Mouse (Mus musculus): Measurements from ENCODE around the gene Crisp2. TPM values are rescaled to one million over a fixed set of nuclear protein-coding genes. Genes with fewer than 3 reads are reported as not detected.

The Crisp2 gene
- total RNA-seq (2023) = not detected

DNA sequence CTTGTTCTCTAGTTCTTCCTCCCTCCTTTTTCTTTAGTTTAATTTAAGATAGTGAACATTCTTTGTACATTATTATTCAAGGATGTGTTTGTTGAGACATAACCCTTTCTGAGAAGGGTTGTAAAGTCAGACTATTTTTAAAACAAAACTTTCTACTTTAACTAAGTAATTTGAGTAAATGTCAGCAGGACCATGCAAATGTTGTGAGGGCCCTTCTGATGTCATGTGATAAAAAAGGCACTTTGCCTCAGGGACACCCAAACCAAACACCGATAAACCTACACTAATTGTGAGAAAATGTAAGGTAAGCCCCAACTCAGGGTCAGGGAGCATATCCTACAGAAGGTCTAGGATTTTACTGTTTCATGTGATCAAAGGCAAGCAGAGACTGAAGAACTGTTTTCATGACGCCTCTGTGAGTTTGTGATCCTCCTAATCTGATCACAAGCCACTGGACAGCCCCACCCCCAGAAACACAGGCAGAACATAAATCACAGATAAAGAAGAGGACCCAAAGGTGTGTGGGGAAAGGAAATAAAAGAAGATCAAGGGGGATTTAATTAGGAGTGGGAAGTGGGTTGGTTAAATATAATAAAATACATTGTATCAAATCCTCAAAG lies at the start of gene Crisp2:
TSS of gene Crisp2 (minus strand) at position 51 of the 620 bp plus-strand sequence.

DNA sequence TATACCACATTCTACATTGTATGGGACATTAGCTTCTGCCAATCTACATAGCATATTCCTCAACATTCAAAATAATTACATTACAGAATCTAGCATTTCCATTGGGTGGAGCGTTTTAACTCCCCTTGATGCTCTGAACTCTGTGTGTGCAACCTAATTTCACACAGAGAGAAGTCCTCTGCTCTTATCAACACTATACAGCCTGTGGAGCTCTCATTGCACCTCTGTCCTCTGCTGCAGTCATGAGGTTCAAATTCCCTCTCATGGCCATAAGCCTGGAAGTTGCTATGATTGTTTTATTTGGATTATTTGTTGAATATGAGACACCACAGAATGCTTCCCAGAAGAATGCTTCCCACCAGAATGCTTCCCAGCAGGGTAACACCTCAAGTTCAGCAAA lies 4.1 kb upstream of the Crisp2 start, which contains the start of gene Rhag:
TSS of gene Rhag (plus strand) at position 193 of the 400 bp plus-strand sequence.

GRCm38 (mm10) chr17:40726820-40727219 lies 80.0 kb downstream of the Crisp2 start, which contains the start of gene Esp1:
Esp1 (plus strand) TSS chr17:40727120.

Other genes starting within 250 kb of the Crisp2 start
- gene Esp6, start 245.5 kb downstream of the Crisp2 start, total RNA-seq (2023) = not detected
- not detected for gene Esp4, start 208.4 kb downstream of the Crisp2 start, total RNA-seq (2023)
- not detected for gene Esp3, start 174.9 kb downstream of the Crisp2 start, total RNA-seq (2023)
- gene Esp1, start 79.9 kb downstream of the Crisp2 start, total RNA-seq (2023) = not detected
- not detected for gene Rhag, start 4.1 kb upstream of the Crisp2 start, total RNA-seq (2023)
- gene 9130008F23Rik, start 73.6 kb upstream of the Crisp2 start, total RNA-seq (2023) = not detected
- not detected for gene Glyatl3, start 107.3 kb upstream of the Crisp2 start, total RNA-seq (2023)
- gene Mut, start 127.7 kb upstream of the Crisp2 start, total RNA-seq (2023) = 10.0 TPM
- gene Cenpq, start 128.0 kb upstream of the Crisp2 start, total RNA-seq (2023) = 28.6 TPM